Mouse (Mus musculus): ENCODE results near the gene Pclo. TPM values are rescaled to one million over a fixed set of nuclear protein-coding genes. Genes with fewer than 3 reads are reported as not detected.

Gene Pclo
- polyA plus RNA-seq, 2 experiments: 0.01 to 0.02 TPM

DNA sequence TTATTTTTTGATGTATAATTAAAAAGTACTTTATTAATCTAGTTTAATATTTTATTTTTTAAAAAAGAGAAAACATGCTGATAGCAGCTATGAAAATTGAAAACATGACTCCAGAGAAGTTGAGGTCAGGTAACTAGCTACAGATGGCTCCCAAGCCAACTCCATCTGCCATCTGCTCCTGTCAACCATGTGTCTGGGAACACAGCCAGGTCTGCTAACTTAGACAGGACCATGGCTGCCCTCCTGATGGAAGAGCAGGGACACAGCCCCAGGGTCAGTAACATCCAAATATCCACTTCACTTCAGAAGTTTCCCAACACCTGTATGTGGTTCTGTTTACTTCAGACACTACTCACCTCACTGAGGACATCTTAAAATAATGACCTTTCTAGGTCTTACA is 236.2 kb downstream of the Pclo start:
- no peaks in the 10 kb centered on the region for H3K4me1 ChIP-seq (replicated peaks; ENCODE audit: control insufficient read depth in 2 of 2, insufficient read depth in 2 of 2, low read length in 1 of 2)
- no peaks in the 10 kb centered on the region for H3K27me3 ChIP-seq (ENCODE audit: control insufficient read depth, insufficient read depth, low read length)
- H3K27ac ChIP-seq: no peak overlapping the region
- ATAC-seq (ENCODE audit: insufficient read depth) (no peak), DNase-seq (ENCODE audit: low read depth in 3 of 3, low spot score in 3 of 3) (no peak)
- no peak overlapping the region for H3K4me2 ChIP-seq (ENCODE audit: low read depth)
- H3K9ac ChIP-seq (replicated peaks): no peak overlapping the region
- H3K36me3 ChIP-seq (replicated peaks; ENCODE audit: control insufficient read depth, insufficient read depth, low read depth): no peaks in the 10 kb centered on the region
- no peaks in the 10 kb centered on the region for H3K9me3 ChIP-seq (ENCODE audit: control insufficient read depth, low read length)
- no peak overlapping the region for H3K4me3 ChIP-seq (ENCODE audit: insufficient read depth in 1 of 2, low read depth in 2 of 2, low read length in 2 of 2)
- TF ChIP-seq CTCF (IDR thresholded peaks at IDR 0.05; ENCODE audit: low read depth): no peak
- TF ChIP-seq EP300 (IDR thresholded peaks at IDR 0.05; ENCODE audit: low read depth): no peak

DNA sequence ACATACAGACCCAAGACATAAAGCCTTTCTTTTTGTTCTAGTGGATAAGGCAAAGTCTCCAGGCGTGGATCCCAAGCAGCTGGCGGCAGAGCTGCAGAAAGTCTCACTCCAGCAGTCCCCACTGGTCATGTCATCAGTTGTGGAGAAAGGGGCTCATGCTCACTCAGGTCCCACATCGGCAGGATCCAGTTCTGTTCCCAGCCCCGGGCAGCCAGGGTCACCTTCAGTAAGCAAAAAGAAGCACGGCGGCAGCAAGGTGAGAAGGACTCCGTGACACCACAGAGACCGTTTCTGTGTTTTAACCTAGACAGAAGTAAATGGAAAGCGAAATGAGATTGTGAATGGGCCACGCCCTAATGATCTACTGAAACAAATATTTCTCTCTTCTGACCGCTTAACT is 252.0 kb downstream of the Pclo start:
- Histone ChIP-seq H3K4me2 (ENCODE audit: low read depth) (no peak overlapping the region), H3K27me3 (ENCODE audit: control insufficient read depth, insufficient read depth, low read length) (no peaks in the 10 kb centered on the region), H3K4me3 (ENCODE audit: insufficient read depth in 1 of 2, low read depth in 2 of 2, low read length in 2 of 2) (no peak overlapping the region), H3K27ac (no peak overlapping the region), H3K9ac (replicated peaks) (no peak overlapping the region), H3K4me1 (replicated peaks; ENCODE audit: control insufficient read depth in 2 of 2, insufficient read depth in 2 of 2, low read length in 1 of 2) (no peaks in the 10 kb centered on the region), H3K36me3 (replicated peaks; ENCODE audit: control insufficient read depth, insufficient read depth, low read depth) (no peaks in the 10 kb centered on the region), H3K9me3 (ENCODE audit: control insufficient read depth, low read length) (no peaks in the 10 kb centered on the region)
- no peak for TF ChIP-seq EP300 (IDR thresholded peaks at IDR 0.05; ENCODE audit: low read depth)
- no peak for TF ChIP-seq CTCF (IDR thresholded peaks at IDR 0.05; ENCODE audit: low read depth)
- no peak for DNase-seq (ENCODE audit: low read depth in 3 of 3, low spot score in 3 of 3)
- WGBS (ENCODE audit: insufficient replicate concordance): 65% methylated on average over 11 of the region's 11 CpGs
- no peak for ATAC-seq (ENCODE audit: insufficient read depth)

DNA sequence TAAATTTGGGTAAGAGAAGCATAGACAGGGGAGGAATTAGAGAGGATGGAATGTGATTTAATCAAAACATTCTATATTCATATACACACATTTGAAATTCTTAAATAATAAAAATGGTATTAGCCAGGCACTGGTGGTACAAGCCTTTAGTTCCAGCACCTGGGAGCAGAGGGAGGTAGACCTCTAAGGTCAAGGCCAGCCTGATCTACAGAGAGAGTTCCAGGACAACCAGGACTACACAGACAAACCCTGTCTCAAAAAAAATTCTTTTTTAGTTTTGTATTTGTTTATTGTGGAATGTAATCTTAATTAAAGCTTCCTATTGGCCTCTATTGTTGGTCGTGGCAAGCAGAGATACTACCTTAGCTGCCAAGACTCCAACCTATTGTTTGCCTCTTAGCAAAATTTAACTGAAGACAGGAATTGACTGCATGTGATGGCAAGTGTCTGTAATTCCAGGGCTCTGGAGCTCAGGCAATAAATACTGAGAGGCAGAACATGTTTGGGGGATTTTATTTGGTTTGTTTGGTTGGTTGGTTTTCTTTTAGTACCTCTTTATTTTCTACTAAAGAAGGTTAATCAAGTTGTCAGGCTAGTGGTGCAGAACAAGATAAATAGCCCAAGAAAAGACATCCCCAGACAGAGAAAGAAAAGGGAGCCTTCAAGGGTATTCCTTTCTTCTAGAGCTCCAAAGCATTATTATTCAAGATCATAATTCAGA is 267.8 kb downstream of the Pclo start:
- DNase-seq (ENCODE audit: low read depth in 3 of 3, low spot score in 3 of 3) (no peak), ATAC-seq (ENCODE audit: insufficient read depth) (no peak)
- 37% methylated on average over 1 of the region's 1 CpGs for WGBS (ENCODE audit: insufficient replicate concordance)
- Histone ChIP-seq H3K4me3 (ENCODE audit: insufficient read depth in 1 of 2, low read depth in 2 of 2, low read length in 2 of 2) (no peak overlapping the region), H3K27me3 (ENCODE audit: control insufficient read depth, insufficient read depth, low read length) (no peaks in the 10 kb centered on the region), H3K9me3 (ENCODE audit: control insufficient read depth, low read length) (no peaks in the 10 kb centered on the region), H3K4me2 (ENCODE audit: low read depth) (no peak overlapping the region), H3K4me1 (replicated peaks; ENCODE audit: control insufficient read depth in 2 of 2, insufficient read depth in 2 of 2, low read length in 1 of 2) (no peaks in the 10 kb centered on the region), H3K9ac (replicated peaks) (no peak overlapping the region), H3K36me3 (replicated peaks; ENCODE audit: control insufficient read depth, insufficient read depth, low read depth) (no peaks in the 10 kb centered on the region), H3K27ac (no peak overlapping the region)
- no peak for TF ChIP-seq EP300 (IDR thresholded peaks at IDR 0.05; ENCODE audit: low read depth)
- no peak for TF ChIP-seq CTCF (IDR thresholded peaks at IDR 0.05; ENCODE audit: low read depth)

DNA sequence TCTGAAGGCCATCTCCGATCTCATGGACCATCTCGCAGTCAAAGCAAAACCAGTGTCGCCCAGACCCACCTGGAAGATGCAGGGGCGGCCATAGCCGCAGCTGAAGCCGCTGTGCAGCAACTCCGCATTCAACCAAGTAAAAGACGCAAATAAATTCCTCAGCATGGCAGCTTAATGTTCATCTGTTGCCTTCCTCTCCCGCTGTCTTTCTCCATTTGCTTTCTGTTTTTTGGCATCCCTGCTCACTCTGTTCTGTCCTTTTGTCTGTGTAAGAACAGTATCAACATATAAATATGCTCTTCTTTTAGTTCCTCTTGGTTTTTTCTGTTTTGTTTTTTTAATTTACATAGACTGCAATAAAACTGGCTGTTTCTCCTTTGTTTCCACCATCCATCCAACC is 279.2 kb downstream of the Pclo start:
- Histone ChIP-seq H3K27me3 (ENCODE audit: control insufficient read depth, insufficient read depth, low read length) (no peaks in the 10 kb centered on the region), H3K4me2 (ENCODE audit: low read depth) (no peak overlapping the region), H3K36me3 (replicated peaks; ENCODE audit: control insufficient read depth, insufficient read depth, low read depth) (no peaks in the 10 kb centered on the region), H3K4me3 (ENCODE audit: insufficient read depth in 1 of 2, low read depth in 2 of 2, low read length in 2 of 2) (no peak overlapping the region), H3K9ac (replicated peaks) (no peak overlapping the region), H3K27ac (no peak overlapping the region), H3K9me3 (ENCODE audit: control insufficient read depth, low read length) (no peaks in the 10 kb centered on the region), H3K4me1 (replicated peaks; ENCODE audit: control insufficient read depth in 2 of 2, insufficient read depth in 2 of 2, low read length in 1 of 2) (no peaks in the 10 kb centered on the region)
- no peak for DNase-seq (ENCODE audit: low read depth in 3 of 3, low spot score in 3 of 3)
- 71% methylated on average over 9 of the region's 9 CpGs for WGBS (ENCODE audit: insufficient replicate concordance)
- ATAC-seq (ENCODE audit: insufficient read depth): no peak
- TF ChIP-seq EP300 (IDR thresholded peaks at IDR 0.05; ENCODE audit: low read depth) (no peak), CTCF (IDR thresholded peaks at IDR 0.05; ENCODE audit: low read depth) (no peak)

DNA sequence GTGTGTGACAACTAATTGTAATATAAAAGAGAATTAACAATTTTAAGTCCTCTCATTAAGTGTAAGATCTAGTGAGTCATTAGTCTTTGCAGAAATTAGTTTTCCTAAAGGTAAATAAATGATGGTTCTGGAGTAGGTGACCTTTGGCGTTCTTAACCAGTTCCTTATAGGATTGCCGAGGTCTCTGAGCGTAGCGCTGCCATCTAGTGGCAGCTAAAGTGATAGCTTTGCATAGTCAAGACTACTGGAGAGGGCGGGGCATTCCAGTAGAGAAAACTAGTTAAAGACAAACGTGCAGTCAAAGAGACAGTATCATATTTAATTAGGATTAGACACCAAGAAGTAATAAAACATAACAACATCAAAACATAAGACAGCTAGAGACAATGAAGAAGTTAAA is 292.4 kb downstream of the Pclo start:
- no peaks in the 10 kb centered on the region for H3K4me1 ChIP-seq (replicated peaks; ENCODE audit: control insufficient read depth in 2 of 2, insufficient read depth in 2 of 2, low read length in 1 of 2)
- H3K4me2 ChIP-seq (ENCODE audit: low read depth): no peak overlapping the region
- no peak overlapping the region for H3K4me3 ChIP-seq (ENCODE audit: insufficient read depth in 1 of 2, low read depth in 2 of 2, low read length in 2 of 2)
- ATAC-seq (ENCODE audit: insufficient read depth): no peak
- H3K9ac ChIP-seq (replicated peaks): no peak overlapping the region
- no peak overlapping the region for H3K27ac ChIP-seq
- no peaks in the 10 kb centered on the region for H3K36me3 ChIP-seq (replicated peaks; ENCODE audit: control insufficient read depth, insufficient read depth, low read depth)
- H3K9me3 ChIP-seq (ENCODE audit: control insufficient read depth, low read length): no peaks in the 10 kb centered on the region
- no peaks in the 10 kb centered on the region for H3K27me3 ChIP-seq (ENCODE audit: control insufficient read depth, insufficient read depth, low read length)
- WGBS (ENCODE audit: insufficient replicate concordance): 2% methylated on average over 6 of the region's 6 CpGs
- TF ChIP-seq CTCF (IDR thresholded peaks at IDR 0.05; ENCODE audit: low read depth) (peak; percentile 51), EP300 (IDR thresholded peaks at IDR 0.05; ENCODE audit: low read depth) (no peak)
- peak; percentile 1 to 4 (median 4) for DNase-seq (ENCODE audit: low read depth in 3 of 3, low spot score in 3 of 3)

All from liver, embryonic 14.5 days (tissue).